Mouse (Mus musculus) megakaryocyte, adult 5-6 weeks (primary cell): ENCODE measurements at regions not wholly inside any gene's neighbourhood (a gene's known extent, or its start where the extent isn't known, plus 50 kb on each side); places are given as distances from the start of the nearest gene placed in this dataset.

Experiments used
- ATAC-seq: 2 replicates; pipeline ENCODE4 v1.8.0; 2016; ENCODE audit warnings: mild to moderate bottlenecking, inconsistent platforms; ENCODE audit not compliant: poor library complexity, severe bottlenecking

DNA sequence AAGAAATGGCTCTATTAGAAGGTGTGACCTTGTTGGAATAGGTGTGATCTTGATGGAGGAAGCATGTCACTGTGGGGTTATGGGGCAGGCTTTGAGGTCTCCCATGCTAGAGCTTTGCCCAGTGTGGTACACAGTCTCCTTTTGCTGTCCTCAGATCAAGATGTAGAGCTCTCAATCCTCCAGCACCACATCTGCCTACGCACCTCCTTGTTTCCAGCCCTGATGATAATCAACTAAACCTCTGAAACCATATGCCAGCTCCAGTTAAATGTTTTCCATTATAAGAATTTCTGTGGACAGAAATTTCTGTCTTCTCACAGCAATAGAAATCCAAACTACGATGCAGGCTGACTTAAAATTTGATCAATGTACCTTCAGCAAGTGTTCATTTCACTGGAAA lies 103.8 kb downstream of the Gm10260 start:
- ATAC-seq: no peak

DNA sequence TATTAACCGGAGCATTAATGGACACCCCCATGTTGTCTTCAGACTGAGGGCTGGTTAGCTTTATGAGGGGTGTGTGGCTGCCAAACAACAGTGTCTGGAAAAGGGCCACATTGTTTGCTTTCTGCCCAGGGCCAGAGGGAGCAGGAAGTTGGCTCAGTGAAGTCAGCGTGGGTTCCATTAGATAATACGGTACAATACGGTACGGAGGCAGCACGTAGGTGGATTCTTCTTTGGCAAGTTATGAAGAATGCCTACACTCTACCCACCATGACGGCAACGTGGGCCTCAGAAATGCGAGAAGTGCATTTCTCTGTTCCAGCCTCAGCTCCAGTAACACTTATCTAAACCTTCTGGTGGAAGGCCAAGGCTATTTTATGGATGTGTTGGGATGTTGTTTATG lies 108.2 kb downstream of the Gm10260 start:
- no peak for ATAC-seq

DNA sequence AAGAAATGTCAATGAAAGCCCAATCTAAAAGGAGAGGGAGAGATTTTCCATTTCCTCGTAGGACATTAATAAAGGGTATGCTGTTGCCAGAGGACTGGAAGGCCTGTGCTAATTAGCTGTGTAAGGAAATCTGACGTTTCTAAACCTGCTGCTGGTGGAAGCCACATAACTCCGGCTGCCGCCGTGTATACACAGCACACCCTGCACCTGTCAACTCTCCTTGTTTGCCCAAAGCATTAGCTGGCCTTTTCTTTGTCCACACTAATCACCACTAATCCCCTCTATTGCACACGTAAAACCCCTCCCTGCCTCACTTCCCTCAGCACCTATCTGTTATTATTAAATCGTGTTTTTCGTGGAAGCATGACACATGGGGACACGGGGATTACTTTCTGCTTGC lies 108.7 kb downstream of the Gm10260 start:
- no peak for ATAC-seq

DNA sequence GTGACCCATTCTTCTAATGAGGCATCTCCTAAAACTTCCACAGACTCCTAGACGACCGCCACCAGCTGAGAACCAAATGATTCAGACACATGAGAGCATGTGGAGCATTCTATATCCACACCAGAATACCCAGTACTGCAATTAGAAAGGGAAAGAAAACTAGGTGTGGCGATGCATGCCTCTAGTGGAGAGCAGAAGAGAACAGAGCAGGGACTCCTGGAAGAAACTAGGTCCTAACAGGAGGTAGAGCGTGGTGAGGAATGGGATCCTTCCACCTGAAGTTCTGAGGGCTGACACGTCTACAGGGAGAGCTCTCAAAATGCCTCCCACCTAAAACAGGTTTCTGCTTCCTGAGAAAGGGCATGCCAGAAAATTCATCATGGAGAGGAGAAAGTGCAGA lies 109.3 kb downstream of the Gm10260 start:
- no peak for ATAC-seq

DNA sequence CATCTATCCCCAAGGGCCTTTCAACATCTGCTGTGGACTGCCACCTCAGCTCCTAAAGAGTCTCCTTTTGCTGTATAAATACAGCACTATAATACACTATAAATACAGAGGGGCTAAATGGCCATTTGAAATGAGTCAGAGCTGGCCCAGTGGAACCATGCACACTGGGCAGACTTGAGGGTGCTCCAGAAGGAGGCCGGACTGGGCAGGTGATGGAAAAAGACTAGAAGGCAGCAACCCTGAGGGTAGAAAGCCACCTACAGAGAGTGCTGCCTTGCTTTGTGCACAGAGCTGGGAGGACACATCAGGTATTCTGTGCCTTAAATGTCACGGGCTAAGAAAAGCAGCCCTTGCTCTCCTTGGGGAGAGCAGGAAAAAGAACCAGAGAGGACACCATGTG lies 110.2 kb downstream of the Gm10260 start:
- no peak for ATAC-seq

DNA sequence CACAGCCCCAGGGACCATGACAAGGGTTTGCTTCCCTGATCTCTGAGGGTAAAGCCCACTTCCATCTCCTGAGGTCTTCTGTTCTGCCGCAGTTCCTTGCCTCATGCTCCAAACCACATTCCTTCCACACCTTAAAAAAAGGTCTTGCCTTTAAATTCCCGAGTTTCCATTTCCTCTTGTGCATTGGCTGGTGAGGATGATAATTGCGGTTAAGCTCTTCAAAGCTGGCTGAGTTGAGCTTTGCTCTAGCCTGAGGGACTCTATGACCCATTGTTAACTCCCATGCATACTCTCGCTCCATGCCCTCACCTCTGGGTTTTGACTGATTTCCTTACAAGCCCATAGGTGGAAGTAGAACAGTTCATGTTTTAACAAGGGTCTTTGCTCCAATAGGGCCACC lies 112.9 kb downstream of the Gm10260 start:
- no peak for ATAC-seq

DNA sequence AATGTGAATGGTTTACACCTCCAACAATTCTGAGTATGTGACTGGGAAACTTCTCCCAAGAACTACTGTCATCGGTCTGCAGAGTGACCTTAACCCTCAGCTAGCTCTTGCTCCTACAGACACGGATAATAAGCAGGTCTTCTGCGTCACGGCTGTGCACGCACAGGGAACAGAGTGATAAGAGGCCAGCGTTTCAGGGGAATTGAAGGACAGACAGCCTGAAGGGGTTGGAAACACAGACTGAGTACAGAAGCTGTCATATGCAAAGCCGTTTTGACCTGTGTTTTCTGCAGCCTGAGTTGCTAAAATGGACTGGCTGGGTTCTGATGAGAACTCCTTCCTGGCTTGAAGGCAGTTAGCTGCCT lies 114.4 kb downstream of the Gm10260 start:
- no peak for ATAC-seq

DNA sequence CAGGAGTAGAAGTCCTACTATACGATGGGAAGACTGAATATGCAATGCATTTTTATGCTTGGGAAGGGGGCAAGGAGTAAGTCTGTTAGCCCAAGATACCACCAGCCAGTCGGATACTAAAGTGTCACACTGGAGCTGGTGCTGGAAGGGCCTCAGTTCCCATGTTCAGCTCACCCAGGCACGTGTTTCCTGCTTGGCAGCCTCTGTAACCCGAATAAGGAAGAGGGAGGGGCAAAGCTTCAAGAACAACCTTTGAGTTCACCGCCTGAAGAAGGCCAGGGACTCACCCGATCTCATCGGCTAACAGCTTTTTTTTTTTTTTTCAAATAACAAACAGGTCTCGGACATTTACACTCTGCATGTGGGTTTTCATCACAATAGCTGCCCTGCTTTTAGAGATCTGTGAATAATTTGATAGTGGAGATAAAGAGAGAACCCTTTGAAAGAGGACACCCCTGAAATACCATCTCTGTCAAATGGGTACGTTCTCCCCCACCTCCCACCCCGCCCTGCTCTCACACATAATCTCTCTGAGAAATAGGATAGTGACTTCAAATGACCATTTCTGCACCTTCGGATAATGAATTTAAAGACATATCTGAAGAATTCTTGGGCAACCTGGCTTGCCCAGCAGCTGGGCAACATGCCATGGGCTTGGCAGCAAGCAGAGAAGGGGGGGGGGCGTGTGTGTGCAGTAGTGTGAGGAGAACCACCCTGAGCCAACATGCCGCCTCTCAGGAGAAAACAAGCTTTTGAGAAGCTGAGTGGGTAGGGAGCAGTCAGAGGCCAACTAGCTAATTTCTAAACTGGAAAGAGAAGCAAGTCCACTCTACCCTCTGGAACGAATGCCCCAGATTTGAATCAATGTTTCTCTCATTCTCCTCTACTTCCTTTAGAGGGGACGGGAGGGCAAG lies 115.1 kb downstream of the Gm10260 start:
- ATAC-seq: peak; percentile 33

DNA sequence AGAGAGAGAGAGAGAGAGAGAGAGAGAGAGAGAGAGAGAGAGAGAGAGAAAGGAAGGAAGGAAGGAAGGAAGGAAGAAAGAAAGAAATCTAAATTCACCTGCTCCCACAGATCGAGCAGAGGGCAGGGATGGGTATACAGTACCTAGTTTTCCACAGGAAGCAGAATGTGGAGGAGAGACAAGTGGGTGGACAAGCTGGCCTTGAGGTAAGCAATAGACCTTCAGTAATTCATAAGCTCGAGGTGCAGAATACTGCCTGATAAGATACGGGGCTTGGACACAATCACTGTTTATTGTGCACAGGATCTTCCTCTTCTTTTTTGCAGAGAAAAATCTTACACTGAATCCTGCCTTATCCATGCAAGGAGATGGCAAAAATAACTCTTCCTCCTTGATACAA lies 120.2 kb downstream of the Gm10260 start:
- ATAC-seq: no peak

DNA sequence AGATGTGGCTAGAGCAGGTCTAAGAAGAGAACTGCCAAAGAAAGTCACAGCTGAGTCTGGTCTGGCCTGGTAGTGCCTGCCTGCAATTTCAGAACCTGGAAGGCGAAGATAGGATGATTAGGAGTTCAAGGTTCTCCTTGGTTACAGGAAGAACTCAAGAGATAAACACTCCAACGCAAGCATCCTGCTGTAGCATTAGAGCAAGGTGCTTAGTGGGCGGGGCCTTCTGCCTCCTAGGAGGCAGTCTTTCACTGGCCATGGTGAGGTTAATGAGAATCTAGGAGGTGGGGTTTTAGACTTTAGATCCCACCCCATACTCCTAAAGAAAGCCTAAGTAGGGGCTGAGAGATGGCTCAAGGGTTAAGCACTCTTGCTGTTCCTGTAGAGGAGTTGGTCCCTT lies 120.8 kb downstream of the Gm10260 start:
- ATAC-seq: no peak

DNA sequence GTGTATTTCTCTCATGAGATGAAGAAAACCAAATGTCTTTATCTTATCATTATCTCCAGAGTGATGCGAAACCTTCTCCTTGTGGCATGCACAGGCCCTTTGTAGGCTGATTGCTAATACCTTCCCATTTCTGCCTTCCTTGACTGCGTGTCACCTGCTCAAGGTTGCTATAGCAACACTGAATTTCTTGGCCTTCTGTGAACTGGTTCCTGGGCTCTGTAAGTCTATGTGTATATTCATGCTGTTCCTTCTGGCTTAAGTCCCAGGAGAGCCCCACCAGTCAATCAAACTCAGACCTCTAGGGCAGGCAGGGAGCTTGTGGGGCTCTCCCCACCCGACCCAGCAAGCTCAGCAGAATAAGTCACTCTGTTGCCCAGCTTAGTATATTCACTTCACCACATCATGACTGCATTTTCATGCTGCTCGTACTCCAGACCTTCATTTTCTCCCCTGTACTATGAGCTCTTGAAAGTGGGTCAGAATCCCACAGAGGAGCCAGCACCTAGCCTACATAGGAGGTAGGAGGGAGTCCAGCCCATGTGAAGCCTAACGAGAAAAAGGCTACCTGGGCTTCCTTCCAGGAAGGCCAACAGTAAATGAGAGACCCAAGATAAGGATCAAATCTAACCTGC lies 121.9 kb downstream of the Gm10260 start:
- no peak for ATAC-seq

DNA sequence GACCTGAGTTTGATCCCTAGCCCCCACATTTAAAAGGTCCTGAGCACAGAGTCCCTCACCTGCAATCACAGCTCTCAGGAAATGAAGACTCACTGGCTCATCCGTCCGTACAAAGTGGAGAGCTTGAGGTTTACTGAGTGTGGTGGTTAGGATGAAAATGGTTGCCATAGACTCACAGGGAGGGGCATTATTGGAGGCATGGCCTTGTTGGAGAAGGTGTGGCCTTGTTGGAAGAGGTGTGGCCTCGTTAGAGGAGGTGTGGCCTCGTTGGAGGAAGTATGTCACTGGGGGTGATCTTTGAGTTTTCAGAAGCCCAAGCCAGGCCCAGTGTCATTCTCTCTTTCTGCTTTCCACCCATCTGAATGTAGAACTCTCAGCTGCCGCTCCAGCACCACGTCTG lies 122.9 kb downstream of the Gm10260 start:
- no peak for ATAC-seq

DNA sequence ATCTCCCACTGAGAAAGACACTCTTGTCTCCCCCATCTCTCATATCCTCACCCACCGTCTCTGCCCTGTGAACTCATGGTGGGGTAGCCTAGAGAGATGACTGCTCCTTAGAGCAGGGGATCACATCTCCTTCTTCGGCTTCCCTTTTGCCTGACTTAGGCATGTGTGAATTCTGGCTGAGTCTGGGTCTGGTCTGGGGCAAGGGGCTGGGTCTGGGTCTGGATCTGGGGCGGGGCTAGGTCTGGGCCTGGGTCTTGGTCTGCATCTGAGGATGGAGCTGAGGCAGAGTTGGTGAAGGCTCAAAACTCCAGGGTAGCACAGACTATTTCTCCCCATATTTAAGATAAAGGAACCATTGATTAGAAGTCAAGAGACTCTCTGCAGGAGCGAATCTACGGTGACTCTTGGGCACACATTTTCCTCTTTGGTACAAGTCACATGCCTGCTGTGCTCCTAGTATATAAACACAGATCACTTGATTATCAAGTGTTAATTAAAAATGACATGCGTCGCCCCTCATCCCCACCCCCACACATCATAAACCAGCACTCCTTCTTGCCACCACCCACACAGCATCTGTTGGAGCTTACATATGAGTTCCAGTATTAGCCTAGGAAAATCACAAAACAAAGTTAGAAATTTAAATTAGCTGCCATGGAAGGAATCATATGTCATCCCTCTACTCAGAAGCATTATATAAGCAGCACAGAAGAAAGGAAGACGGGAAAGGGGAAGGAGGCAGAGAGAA lies 126.2 kb downstream of the Gm10260 start:
- ATAC-seq: no peak

DNA sequence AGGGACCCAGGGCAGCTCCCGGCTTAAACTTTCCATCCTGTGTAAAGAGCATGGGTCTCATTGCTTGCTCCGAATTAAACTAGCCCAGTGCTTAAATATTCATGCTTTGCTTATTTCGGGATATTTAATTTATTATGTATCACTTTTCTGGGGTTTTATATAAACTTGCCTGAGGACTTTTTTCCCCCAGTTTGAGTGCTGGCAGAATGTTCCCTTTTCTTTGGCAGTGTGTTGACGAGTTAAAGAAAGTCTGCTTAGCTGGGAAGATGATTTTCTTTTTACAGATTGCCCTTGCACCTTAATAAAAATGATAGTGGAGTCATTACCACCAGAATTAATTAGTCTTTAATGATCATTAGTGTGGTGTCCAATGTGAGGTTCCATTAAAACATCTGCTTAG lies 126.9 kb downstream of the Gm10260 start:
- no peak for ATAC-seq

DNA sequence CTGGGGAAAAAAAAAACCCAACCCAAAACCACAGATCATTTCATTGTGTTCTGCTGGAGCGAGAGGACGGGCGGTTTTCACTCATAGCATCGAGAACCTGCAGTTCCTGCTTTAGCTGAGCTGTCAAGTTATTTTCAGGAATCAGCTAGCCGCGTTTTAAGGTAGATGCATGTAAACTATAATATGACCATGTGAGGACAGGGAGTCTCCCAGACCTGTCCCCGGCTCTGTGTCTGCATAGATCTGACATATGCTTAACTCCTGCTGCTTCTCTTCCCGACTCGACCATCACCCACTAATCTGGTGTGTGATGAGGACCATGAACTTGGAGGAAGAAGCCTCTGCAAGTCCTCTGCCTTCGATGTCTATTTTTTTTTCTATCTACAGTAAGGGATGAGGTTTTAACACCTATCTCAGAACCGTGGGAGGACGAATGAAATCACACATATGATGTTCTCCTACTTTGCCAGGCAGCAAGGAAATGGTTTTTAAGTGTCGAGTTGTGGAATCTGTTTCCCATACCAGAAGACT lies 128.5 kb downstream of the Gm10260 start:
- ATAC-seq: no peak

DNA sequence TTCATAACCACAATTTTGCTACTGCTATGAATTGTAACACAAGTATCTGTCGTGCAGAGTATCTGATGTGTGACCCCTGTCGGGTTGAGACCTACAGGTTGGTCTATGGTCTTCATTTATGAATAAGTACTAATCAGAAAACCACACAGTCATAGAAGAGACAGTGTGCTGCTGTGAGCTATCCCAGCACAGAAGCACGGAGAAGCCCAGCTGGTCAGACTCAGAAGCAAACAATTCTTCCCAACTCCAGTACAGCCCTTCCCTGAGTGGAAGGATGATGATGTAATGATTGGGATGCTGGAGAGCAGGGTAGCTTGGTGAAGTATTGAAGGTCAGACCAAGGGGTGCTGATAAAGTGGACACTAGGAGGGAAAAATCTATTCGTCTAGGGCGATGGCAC lies 129.5 kb downstream of the Gm10260 start:
- ATAC-seq: no peak

DNA sequence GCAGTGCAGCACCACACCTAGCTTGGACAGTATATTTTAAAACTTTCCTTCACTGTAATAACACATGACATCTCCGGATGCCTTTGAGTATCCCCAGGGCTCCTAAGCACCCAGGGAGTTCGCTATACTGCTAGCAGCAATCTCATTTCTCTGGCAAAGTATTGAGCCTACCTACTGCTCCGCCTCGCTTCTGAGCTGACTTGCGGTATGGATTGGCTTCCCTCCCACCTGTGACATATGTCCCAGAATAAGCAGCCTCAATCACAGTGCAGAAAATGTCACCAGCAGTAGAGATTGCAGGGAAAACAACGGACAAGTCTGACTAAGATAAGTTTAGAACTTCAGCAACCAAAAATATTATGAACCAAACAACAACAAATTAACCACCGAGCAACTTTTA lies 131.8 kb downstream of the Gm10260 start:
- no peak for ATAC-seq

DNA sequence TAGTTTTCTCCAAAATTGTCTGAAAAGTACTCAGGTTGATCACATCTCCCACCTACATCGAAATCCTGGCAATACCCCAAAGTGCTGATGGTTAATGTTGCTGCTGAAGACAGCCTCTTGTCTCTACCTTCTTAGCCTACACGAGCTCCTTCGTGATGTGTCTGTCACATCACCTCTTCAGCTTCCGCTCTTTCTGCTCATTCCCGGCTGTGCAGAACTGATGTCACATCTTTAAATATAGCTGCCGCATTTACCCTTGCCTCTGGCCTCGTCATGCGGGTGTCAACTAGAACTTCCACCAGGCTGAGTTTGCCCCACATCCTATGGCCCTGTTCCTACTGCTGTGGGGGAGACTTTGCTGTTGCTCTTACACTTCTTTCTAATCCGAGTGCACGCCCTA lies 133.2 kb downstream of the Gm10260 start:
- no peak for ATAC-seq

DNA sequence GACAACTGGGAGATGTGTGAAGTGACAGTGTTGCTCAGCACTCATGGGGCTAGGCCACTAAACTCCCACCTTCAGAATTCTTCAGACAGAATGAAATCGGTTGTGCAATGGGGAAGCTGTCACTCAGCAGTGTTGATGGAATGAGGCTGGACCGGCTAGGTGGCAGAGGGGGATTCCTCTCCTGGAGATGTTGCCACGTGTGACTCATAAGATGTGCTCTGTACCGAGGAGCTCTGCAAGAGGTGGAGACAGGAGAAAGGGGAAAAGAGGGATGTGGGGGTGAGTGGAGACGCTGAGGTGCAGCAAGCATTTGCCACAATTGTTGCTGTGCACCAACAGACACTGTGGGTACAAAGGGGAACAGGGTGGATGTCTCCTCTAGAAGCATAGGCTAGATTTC lies 133.6 kb downstream of the Gm10260 start:
- ATAC-seq: no peak

DNA sequence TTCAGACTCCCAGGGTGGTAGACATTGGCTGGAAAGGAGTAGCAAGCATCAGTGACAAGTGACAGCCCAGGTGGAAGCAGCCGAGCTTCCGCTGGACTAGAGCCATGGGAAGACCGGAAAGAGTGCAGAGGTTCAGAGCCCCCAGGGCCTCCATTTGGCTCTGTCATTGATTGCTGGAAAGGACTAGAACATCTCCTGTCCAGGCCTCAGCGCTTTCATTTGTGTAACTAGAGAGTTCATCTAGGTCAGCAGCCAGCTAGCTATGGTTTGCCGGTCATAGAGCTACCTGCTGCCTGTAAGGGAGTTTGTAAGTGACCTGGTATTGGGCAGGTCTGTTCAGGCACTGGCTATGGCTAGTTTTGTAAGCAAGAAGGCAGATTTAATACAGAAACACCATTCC lies 134.3 kb downstream of the Gm10260 start:
- no peak for ATAC-seq

DNA sequence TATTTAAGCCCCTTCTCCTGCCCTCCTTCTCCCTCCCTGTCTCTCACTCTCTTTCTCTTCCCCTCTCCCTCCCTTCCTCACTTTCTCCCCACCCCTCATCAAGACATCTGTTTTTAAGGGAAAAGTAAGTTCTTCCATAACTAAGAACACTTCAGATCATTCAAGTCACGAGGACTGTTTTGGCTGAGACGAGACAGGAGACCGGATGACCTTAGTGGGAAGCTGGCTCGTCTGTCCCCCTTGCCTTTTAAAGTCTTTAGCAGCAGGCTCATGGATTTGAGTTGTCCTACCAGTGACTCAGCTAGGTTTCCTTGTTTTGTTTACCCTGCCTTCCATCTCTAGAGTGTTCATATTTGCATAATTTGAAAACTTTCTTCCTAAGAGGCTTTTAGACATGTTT lies 135.0 kb downstream of the Gm10260 start:
- ATAC-seq: no peak

DNA sequence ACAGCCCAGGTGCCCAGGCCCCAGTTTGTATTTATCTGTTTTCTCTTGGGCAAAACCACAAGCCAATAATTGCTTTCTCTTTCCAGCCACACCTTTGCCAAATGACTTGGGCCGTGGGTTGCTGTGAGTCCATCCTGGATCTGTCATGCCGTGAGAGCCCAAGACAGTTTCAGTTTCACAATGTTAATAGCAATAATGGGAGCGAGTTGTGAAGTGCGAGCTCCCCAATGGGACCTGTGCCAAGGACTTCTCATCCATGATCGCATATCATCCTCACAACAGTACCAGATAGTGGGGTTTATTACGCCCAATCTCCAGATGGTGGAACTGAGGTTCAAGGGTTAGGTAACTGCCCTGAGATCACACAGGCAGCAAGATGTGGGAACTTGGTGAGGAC lies 142.2 kb downstream of the Gm10260 start:
- no peak for ATAC-seq
